Mouse (Mus musculus) lung, embryonic 14.5 days (tissue): ENCODE results near the gene Mageb4. TPM values are rescaled to one million over a fixed set of nuclear protein-coding genes. Genes with fewer than 3 reads are reported as not detected.
"Not testable (repeated sequence)": the region's sequence is repeated elsewhere in the genome, so short reads cannot be mapped to it uniquely, and the experiment has no call there.

Source experiments
- ATAC-seq: fragments of 200-750 bp; cut with Nextera tagmentation; 2 replicates; pipeline ENCODE4 v1.8.0; 2017; ENCODE audit warnings: mild to moderate bottlenecking, moderate TSS enrichment, moderate library complexity; ENCODE audit not compliant: insufficient read depth
- DNase-seq: peaks from one replicate; pipeline ENCODE4 v3.0.0-alpha.2; 2015
- H3K27ac ChIP-seq: fragments of 300-500 bp; sonication (generic); 2 replicates; pipeline ENCODE4 v1.5.1; 2014; ENCODE audit warnings: low read depth, mild to moderate bottlenecking, moderate library complexity
- H3K27me3 ChIP-seq: fragments of 300-500 bp; sonication (generic); 2 replicates; pipeline ENCODE4 v1.6.1; 2014; ENCODE audit warnings: low read length, control low read depth; ENCODE audit not compliant: insufficient read depth
- H3K36me3 ChIP-seq: fragments of 300-500 bp; sonication (generic); 2 replicates; pipeline ENCODE4 v1.6.1; 2014; ENCODE audit warnings: control low read depth; ENCODE audit not compliant: insufficient read depth
- H3K4me1 ChIP-seq: fragments of 300-500 bp; sonication (generic); 2 replicates; pipeline ENCODE4 v1.6.1; 2014; ENCODE audit warnings: antibody characterized with exemption, control low read depth; ENCODE audit not compliant: insufficient read depth
- H3K4me2 ChIP-seq: fragments of 300-500 bp; sonication (generic); 2 replicates; pipeline ENCODE4 v1.6.1; 2014; ENCODE audit warnings: mild to moderate bottlenecking
- H3K4me3 ChIP-seq: fragments of 300-500 bp; sonication (generic); 2 replicates; pipeline ENCODE4 v1.5.1; 2014; ENCODE audit warnings: low read depth, low read length
- H3K9ac ChIP-seq: fragments of 300-500 bp; sonication (generic); 2 replicates; pipeline ENCODE4 v1.6.1; 2014
- H3K9me3 ChIP-seq: fragments of 300-500 bp; sonication (generic); 2 replicates; pipeline ENCODE4 v1.6.1; 2016; ENCODE audit warnings: low read depth, low read length, control low read depth
- CTCF ChIP-seq: IDR thresholded peaks from 2 replicates; pipeline ENCODE4 v1.5.1; 2016; ENCODE audit warnings: antibody characterized with exemption, low read depth
- WGBS: fragments of 180-500 bp; shearing (Covaris S2); extraction: QIAGEN DNeasy Blood & Tissue Kit; methylation state at CpG from one replicate; pipeline ENCODE4 v1.1.7; 2014; 5-methylcytosine and 5-hydroxymethylcytosine counted together
- polyA plus RNA-seq: library from polyadenylated mRNA; unstranded; fragments of >200 nt; fragmentation: Nextera tagmentation; extraction: Ambion mirVana; gene quantifications from 2 replicates; pipeline ENCODE4 v1.2.1, GENCODE M21; 2014

The Mageb4 gene
- polyA plus RNA-seq: not detected in 2 replicates

DNA sequence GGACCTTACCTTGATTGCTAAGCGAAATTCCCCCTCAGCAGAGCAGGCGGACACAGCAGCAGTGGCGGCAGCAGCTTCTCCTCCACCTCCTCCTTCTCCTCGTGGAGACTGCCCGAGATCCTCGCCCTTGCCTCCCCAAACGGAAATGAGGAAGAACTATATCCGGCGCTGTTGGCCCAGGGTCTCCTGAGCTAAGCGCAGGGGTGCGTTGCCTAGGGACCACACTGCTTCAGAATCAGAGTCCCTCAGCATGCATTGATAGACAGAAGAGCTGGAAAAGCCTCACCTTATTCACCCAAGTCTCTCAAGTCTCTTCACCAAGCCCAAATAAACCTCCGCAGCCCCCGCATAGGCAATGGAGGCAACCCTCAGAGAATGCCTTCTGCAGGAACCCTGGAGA, at the start of gene Mageb4:
Mageb4 (minus strand) TSS at position 101 of the 400 bp plus-strand sequence.
- not testable (repeated sequence) for H3K4me1 ChIP-seq, H3K9ac ChIP-seq, H3K36me3 ChIP-seq, DNase-seq, H3K4me2 ChIP-seq, H3K27me3 ChIP-seq, ATAC-seq, H3K4me3 ChIP-seq, H3K27ac ChIP-seq, H3K9me3 ChIP-seq
- WGBS: no CpG with 5 or more reads among the region's 13 CpGs

DNA sequence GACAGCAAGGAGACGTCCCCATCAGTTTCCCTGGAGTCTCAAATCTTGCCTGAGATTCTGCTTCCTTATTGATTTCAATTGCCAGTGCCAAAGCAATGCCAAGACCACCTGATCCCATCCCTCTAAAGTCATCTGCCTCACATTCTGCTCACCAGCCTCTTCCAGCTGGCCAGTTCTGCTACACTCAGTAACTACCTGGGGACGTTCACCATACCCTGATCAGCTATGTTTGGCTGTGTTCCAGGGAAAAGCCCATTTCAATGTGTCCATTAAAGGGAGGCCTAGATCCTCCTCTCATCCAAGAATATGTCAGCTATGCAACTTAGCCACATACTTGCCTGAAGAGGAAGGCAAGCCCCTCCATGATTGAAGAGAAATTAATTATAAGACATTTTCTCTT, 20.3 kb downstream of the Mageb4 start:
- not testable (repeated sequence) for DNase-seq, H3K9ac ChIP-seq, H3K4me1 ChIP-seq, H3K9me3 ChIP-seq, H3K27me3 ChIP-seq, H3K4me3 ChIP-seq, H3K4me2 ChIP-seq, H3K27ac ChIP-seq, ATAC-seq, H3K36me3 ChIP-seq
- 36% methylated on average over 1 of the region's 2 CpGs for WGBS

DNA sequence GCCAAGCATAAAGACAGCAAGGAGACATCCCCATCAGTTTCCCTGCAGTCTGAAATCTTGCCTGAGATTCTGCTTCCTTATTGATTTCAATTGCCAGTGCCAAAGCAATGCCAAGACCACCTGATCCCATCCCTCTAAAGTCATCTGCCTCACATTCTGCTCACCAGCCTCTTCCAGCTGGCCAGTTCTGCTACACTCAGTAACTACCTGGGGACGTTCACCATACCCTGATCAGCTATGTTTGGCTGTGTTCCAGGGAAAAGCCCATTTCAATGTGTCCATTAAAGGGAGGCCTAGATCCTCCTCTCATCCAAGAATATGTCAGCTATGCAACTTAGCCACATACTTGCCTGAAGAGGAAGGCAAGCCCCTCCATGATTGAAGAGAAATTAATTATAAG, 58.9 kb downstream of the Mageb4 start:
- not testable (repeated sequence) for H3K27me3 ChIP-seq, DNase-seq, H3K4me3 ChIP-seq, H3K9me3 ChIP-seq, H3K4me1 ChIP-seq, H3K9ac ChIP-seq, ATAC-seq, H3K4me2 ChIP-seq, H3K27ac ChIP-seq, H3K36me3 ChIP-seq
- WGBS: no CpG with 5 or more reads among the region's 1 CpGs

DNA sequence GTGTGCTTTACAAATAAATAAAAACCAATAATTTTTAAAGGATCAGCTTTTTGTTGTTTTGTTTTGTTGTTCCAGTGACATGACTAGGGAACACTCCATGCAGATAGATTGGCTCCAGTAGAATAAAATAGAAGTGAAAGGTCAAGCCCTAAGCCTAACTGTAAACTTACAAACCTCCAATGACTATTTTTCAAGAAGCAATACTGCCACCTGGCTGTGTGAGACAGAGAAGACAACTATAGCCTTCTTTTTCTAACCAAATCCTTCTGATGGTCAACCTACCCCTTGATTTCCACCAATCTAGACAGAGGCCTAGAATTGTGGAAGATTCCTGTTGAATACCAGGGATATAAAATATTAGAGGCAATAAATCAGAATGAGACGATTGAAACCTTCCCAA, 67.6 kb downstream of the Mageb4 start:
- ATAC-seq (no peak), DNase-seq (no peak)
- no peaks in the 10 kb centered on the region for H3K27me3 ChIP-seq
- H3K4me1 ChIP-seq: no peaks in the 10 kb centered on the region
- H3K9me3 ChIP-seq: no peaks in the 10 kb centered on the region
- H3K36me3 ChIP-seq: no peaks in the 10 kb centered on the region
- TF ChIP-seq CTCF: no peak
- WGBS: no CpG with 5 or more reads among the region's 1 CpGs
- no peak overlapping the region for H3K4me2 ChIP-seq
- H3K9ac ChIP-seq: no peak overlapping the region
- H3K4me3 ChIP-seq: no peak overlapping the region
- no peak overlapping the region for H3K27ac ChIP-seq

Other genes with a start within 250 kb of the Mageb4 start
- gene Nr0b1, start 113.3 kb downstream of the Mageb4 start, polyA plus RNA-seq: not detected in 2 replicates